Mouse (Mus musculus) hindbrain, embryonic 14.5 days (tissue): ENCODE results near the gene Itpkb. TPM values are rescaled to one million over a fixed set of nuclear protein-coding genes. Genes with fewer than 3 reads are reported as not detected.

ENCODE experiments used
- ATAC-seq: fragments of 200-750 bp; cut with Nextera tagmentation; 2 replicates; pipeline ENCODE4 v1.8.0; 2017; ENCODE audit warnings: moderate number of reproducible peaks, mild to moderate bottlenecking, moderate TSS enrichment, moderate library complexity; ENCODE audit not compliant: low FRiP score
- DNase-seq: peaks from one replicate; pipeline ENCODE4 v3.0.0-alpha.2; 2015; ENCODE audit warnings: low spot score
- H3K27ac ChIP-seq: fragments of 300-500 bp; sonication (generic); 2 replicates; pipeline ENCODE4 v1.5.1; 2014; ENCODE audit warnings: mild to moderate bottlenecking, moderate library complexity
- H3K27me3 ChIP-seq: fragments of 300-500 bp; sonication (generic); 2 replicates; pipeline ENCODE4 v1.6.1; 2014; ENCODE audit warnings: mild to moderate bottlenecking, low read length, mixed read lengths; ENCODE audit not compliant: control insufficient read depth, insufficient read depth
- H3K36me3 ChIP-seq: fragments of 300-500 bp; sonication (generic); replicated peaks from 2 replicates; pipeline ENCODE4 v1.6.1; 2014; ENCODE audit not compliant: control insufficient read depth, insufficient read depth
- H3K4me1 ChIP-seq: fragments of 300-500 bp; sonication (generic); replicated peaks from 2 replicates; pipeline ENCODE4 v1.6.1; 2014; ENCODE audit warnings: antibody characterized with exemption, low read length, mixed read lengths; ENCODE audit not compliant: control insufficient read depth, insufficient read depth
- H3K4me2 ChIP-seq: fragments of 300-500 bp; sonication (generic); replicated peaks from 2 replicates; pipeline ENCODE4 v1.6.1; 2014; ENCODE audit warnings: mild to moderate bottlenecking, moderate library complexity
- H3K4me3 ChIP-seq: fragments of 300-500 bp; sonication (generic); replicated peaks from 2 replicates; pipeline ENCODE4 v1.5.1; 2014; ENCODE audit warnings: mild to moderate bottlenecking, low read length
- H3K9ac ChIP-seq: fragments of 300-500 bp; sonication (generic); 2 replicates; pipeline ENCODE4 v1.6.1; 2014
- H3K9me3 ChIP-seq: fragments of 300-500 bp; sonication (generic); 2 replicates; pipeline ENCODE4 v1.6.1; 2016; ENCODE audit warnings: low read length; ENCODE audit not compliant: control insufficient read depth
- WGBS: fragments of 180-500 bp; shearing (Covaris S2); extraction: QIAGEN DNeasy Blood & Tissue Kit; methylation state at CpG from one replicate; pipeline ENCODE4 v1.1.7; 2014; 5-methylcytosine and 5-hydroxymethylcytosine counted together
- polyA plus RNA-seq: library from polyadenylated mRNA; unstranded; fragments of >200 nt; fragmentation: Nextera tagmentation; extraction: Ambion mirVana; gene quantifications from 2 replicates; pipeline ENCODE4 v1.2.1, GENCODE M21; 2014

The Itpkb gene
- polyA plus RNA-seq, 1 experiment from 2014 or later = 3.0 TPM

- DNase-seq = no peak
- Histone ChIP-seq H3K4me2 (no peak overlapping the region), H3K27me3 (no peaks in the 10 kb centered on the region), H3K27ac (no peak overlapping the region), H3K4me1 (no peaks in the 10 kb centered on the region; the same call in 1 of the 2 replicates), H3K9ac (no peak overlapping the region), H3K9me3 (no peaks in the 10 kb centered on the region), H3K36me3 (no peaks in the 10 kb centered on the region), H3K4me3 (no peak overlapping the region)
- WGBS = 79% methylated on average over 7 of the region's 7 CpGs
- no peak for ATAC-seq
Measured at GRCm38 (mm10) chr1:180410306-180410705, 80.0 kb downstream of the Itpkb start.

- no peaks in the 10 kb centered on the region for H3K4me1 ChIP-seq
- no peak overlapping the region for H3K9ac ChIP-seq
- no peak for ATAC-seq
- no peak overlapping the region for H3K4me3 ChIP-seq
- WGBS = 54% methylated on average over 4 of the region's 4 CpGs
- H3K9me3 ChIP-seq = no peaks in the 10 kb centered on the region
- H3K27ac ChIP-seq = no peak overlapping the region
- H3K27me3 ChIP-seq = no peaks in the 10 kb centered on the region
- H3K36me3 ChIP-seq = no peaks in the 10 kb centered on the region
- H3K4me2 ChIP-seq = no peak overlapping the region
- DNase-seq = no peak
Measured at GRCm38 (mm10) chr1:180415064-180415463, 84.8 kb downstream of the Itpkb start.

GRCm38 (mm10) chr1:180415836-180416235 is 85.6 kb downstream of the Itpkb start:
- H3K27me3 ChIP-seq = no peaks in the 10 kb centered on the region
- no peak for ATAC-seq
- H3K4me1 ChIP-seq = peaks cover 3% of the 10 kb centered on the region; the same call in 1 of the 2 replicates
- DNase-seq = no peak
- WGBS = 88% methylated on average over 7 of the region's 7 CpGs
- no peaks in the 10 kb centered on the region for H3K9me3 ChIP-seq
- no peaks in the 10 kb centered on the region for H3K36me3 ChIP-seq
- no peak overlapping the region for H3K4me3 ChIP-seq
- H3K4me2 ChIP-seq = no peak overlapping the region
- H3K27ac ChIP-seq = no peak overlapping the region
- H3K9ac ChIP-seq = no peak overlapping the region

DNA sequence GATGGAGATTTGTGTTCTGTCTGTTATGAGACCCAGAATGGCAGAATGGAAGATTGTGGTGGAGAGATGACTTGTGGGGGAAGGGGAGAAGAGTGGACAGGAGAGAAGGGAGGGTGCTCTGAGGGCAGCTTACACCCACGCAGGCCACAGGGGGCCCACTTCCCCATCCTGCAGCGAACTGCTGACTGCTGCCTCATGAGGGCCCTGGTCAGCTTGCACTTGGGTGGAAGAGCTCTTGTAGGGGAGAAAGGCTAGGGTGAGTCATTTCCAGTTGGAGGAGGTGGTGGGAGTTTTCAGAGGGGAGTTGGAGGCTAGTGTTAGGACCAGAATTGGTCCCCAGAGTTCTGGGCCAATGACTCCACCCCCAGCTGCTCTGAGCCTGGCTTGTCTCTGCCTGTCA is 86.8 kb downstream of the Itpkb start:
- H3K4me1 ChIP-seq = peaks cover 15% of the 10 kb centered on the region; the same call in 1 of the 2 replicates
- H3K9ac ChIP-seq = no peak overlapping the region
- no peak overlapping the region for H3K27ac ChIP-seq
- 51% methylated on average over 2 of the region's 2 CpGs for WGBS
- DNase-seq (no peak), ATAC-seq (no peak)
- H3K9me3 ChIP-seq = no peaks in the 10 kb centered on the region
- no peak overlapping the region for H3K4me2 ChIP-seq
- H3K27me3 ChIP-seq = no peaks in the 10 kb centered on the region
- no peaks in the 10 kb centered on the region for H3K36me3 ChIP-seq
- no peak overlapping the region for H3K4me3 ChIP-seq

DNA sequence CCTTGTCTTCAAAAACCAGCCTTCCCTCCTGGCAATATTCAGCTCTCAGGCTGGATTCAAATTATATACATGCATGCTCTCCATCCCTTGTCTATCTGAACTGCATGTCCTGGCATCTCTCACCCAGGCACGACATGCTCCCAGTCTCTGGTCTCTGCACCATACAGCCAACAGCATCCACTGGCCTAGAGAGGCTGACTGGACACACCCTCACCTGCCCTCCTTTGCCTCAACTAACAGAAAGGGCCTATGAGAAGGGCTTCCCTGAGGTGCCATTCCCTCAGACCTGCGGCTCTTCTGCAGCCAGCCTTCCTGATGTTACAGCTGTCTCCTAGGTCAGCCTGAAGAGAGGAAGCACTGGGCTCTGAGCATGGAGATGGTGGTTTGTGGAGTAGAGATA is 88.8 kb downstream of the Itpkb start:
- peaks cover 15% of the 10 kb centered on the region; the same call in 1 of the 2 replicates for H3K4me1 ChIP-seq
- no peak overlapping the region for H3K4me2 ChIP-seq
- H3K36me3 ChIP-seq = no peaks in the 10 kb centered on the region
- H3K4me3 ChIP-seq = no peak overlapping the region
- DNase-seq = no peak
- no peaks in the 10 kb centered on the region for H3K27me3 ChIP-seq
- ATAC-seq = no peak
- H3K9me3 ChIP-seq = no peaks in the 10 kb centered on the region
- WGBS = 93% methylated on average over 2 of the region's 2 CpGs
- H3K9ac ChIP-seq = no peak overlapping the region
- H3K27ac ChIP-seq = no peak overlapping the region

GRCm38 (mm10) chr1:180420496-180421164 is 90.3 kb downstream of the Itpkb start:
- Histone ChIP-seq H3K4me3 (no peak overlapping the region), H3K27me3 (no peaks in the 10 kb centered on the region), H3K4me1 (peaks cover 15% of the 10 kb centered on the region; the same call in 1 of the 2 replicates), H3K9me3 (no peaks in the 10 kb centered on the region), H3K36me3 (no peaks in the 10 kb centered on the region), H3K27ac (0 out of 2 replicates have a peak overlapping the region, but pooled peaks have one; percentile 18), H3K4me2 (no peak overlapping the region), H3K9ac (no peak overlapping the region)
- 14% methylated on average over 8 of the region's 8 CpGs for WGBS
- DNase-seq (peak; percentile 69), ATAC-seq (peak; percentile 78)

GRCm38 (mm10) chr1:180421165-180421909 is 91.1 kb downstream of the Itpkb start:
- Histone ChIP-seq H3K9me3 (no peaks in the 10 kb centered on the region), H3K4me2 (peak overlapping the region; percentile 18; the same call in 1 of the 2 replicates), H3K27me3 (no peaks in the 10 kb centered on the region), H3K4me3 (no peak overlapping the region), H3K36me3 (no peaks in the 10 kb centered on the region), H3K9ac (no peak overlapping the region), H3K27ac (peak overlapping the region; percentile 40; the same call in 1 of the 2 replicates), H3K4me1 (peaks cover 15% of the 10 kb centered on the region; the same call in 1 of the 2 replicates)
- no peak for DNase-seq
- 55% methylated on average over 25 of the region's 25 CpGs for WGBS
- peak; percentile 13; the same call in 1 of the 2 replicates for ATAC-seq

DNA sequence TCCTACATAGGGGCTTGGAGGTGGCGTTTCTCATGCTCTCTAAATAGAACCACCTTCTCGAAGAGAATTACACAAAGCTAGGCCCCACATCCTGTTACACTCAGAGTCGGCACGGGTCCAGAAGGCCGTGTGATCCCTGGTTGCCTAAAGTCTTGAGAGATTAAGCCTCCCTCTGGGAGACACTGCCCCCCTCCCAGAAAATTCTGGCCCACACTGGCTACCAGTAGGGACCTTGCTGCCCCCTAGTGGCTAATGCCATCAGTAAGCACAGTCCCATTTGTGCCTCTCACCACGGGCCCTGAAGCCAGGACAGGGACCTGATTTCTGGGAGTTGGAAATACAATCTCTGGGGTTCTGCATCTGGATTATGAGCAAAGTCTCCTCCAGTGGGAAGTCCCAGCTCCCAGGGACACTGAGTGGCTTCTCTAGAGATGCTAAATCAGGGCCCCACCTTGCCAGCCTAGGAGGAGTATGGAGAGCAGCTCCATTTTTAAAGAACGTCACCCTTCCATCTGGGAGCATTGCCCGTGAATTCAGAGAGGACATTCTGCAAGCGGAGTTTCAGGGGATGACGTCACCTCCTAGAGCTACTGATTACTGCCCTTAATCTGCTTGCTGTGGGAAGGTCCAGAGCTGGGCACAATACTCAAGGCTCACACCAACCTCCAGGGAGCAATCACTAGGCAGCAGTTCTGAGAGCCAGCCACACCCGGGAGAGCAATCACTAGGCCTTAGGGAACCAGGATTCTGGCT is 92.0 kb downstream of the Itpkb start:
- H3K27ac ChIP-seq = no peak overlapping the region
- no peak for ATAC-seq

More for the DNA sequence above, 92.0 kb downstream of the Itpkb start:
- H3K9ac ChIP-seq = no peak overlapping the region
- H3K36me3 ChIP-seq = no peaks in the 10 kb centered on the region
- peak; percentile 77 for DNase-seq
- peak overlapping the region; percentile 18; the same call in 1 of the 2 replicates for H3K4me2 ChIP-seq
- H3K9me3 ChIP-seq = no peaks in the 10 kb centered on the region
- WGBS = 43% methylated on average over 11 of the region's 11 CpGs
- H3K4me1 ChIP-seq = peaks cover 15% of the 10 kb centered on the region; the same call in 1 of the 2 replicates
- no peak overlapping the region for H3K4me3 ChIP-seq
- no peaks in the 10 kb centered on the region for H3K27me3 ChIP-seq
